Mouse (Mus musculus) CH12F3 (cell line): ENCODE data around the gene Asb16.
"Not testable (repeated sequence)": the region's sequence is repeated elsewhere in the genome, so short reads cannot be mapped to it uniquely, and the experiment has no call there.

Experiments used
- in situ Hi-C: fragments of 300-500 bp; cut with MboI; formaldehyde crosslinking; loops from 2 replicates; pipeline ENCODE4 v1.14.3; 2020; ENCODE audit warnings: low sequenced_read_pairs

Gene Asb16

GRCm38 (mm10) chr11:102241246-102241645 lies 27.3 kb upstream of the Asb16 start:
- in situ Hi-C loops, result no loop called here

- in situ Hi-C loops, result no loop called here
Measured at GRCm38 (mm10) chr11:102241874-102242273, 26.7 kb upstream of the Asb16 start.

GRCm38 (mm10) chr11:102244926-102245449 lies 23.6 kb upstream of the Asb16 start:
- in situ Hi-C loops, result no loop called here

- in situ Hi-C loops, result no loop called here
Measured at GRCm38 (mm10) chr11:102245581-102246272, 22.8 kb upstream of the Asb16 start.

GRCm38 (mm10) chr11:102246273-102246635 lies 22.3 kb upstream of the Asb16 start:
- in situ Hi-C loops, result no loop called here

GRCm38 (mm10) chr11:102246871-102247270 lies 21.7 kb upstream of the Asb16 start:
- in situ Hi-C loops, result no loop called here

- in situ Hi-C loops, result no loop called here
Measured at GRCm38 (mm10) chr11:102248630-102249230, 19.8 kb upstream of the Asb16 start, which contains the start of gene BC030867. Gene BC030867, plus strand, starts transcription at chr11:102248882.

GRCm38 (mm10) chr11:102249351-102250090 lies 19.0 kb upstream of the Asb16 start:
- in situ Hi-C loops, result no loop called here

- in situ Hi-C loops, result no loop called here
Measured at GRCm38 (mm10) chr11:102257514-102257913, 11.0 kb upstream of the Asb16 start.

GRCm38 (mm10) chr11:102258095-102258494 lies 10.4 kb upstream of the Asb16 start:
- in situ Hi-C loops, result no loop called here

- in situ Hi-C loops, result no loop called here
Measured at GRCm38 (mm10) chr11:102258521-102258920, 10.0 kb upstream of the Asb16 start.

GRCm38 (mm10) chr11:102263211-102263610 lies 5.3 kb upstream of the Asb16 start:
- in situ Hi-C loops, result no loop called here

- in situ Hi-C loops, result no loop called here
Measured at GRCm38 (mm10) chr11:102265816-102266215, 2.7 kb upstream of the Asb16 start.

GRCm38 (mm10) chr11:102266631-102267355 lies 1.8 kb upstream of the Asb16 start:
- in situ Hi-C loops, result no loop called here

- in situ Hi-C loops, result no loop called here
Measured at GRCm38 (mm10) chr11:102267480-102267879, 1.1 kb upstream of the Asb16 start.

- in situ Hi-C loops, result no loop called here
Measured at GRCm38 (mm10) chr11:102276411-102276915, 7.9 kb downstream of the Asb16 start.

GRCm38 (mm10) chr11:102277754-102278153 lies 9.2 kb downstream of the Asb16 start:
- in situ Hi-C loops, result no loop called here

GRCm38 (mm10) chr11:102279595-102279994 lies 11.1 kb downstream of the Asb16 start:
- in situ Hi-C loops, result no loop called here

- in situ Hi-C loops, result not testable (repeated sequence)
Measured at GRCm38 (mm10) chr11:102280267-102280666, 11.7 kb downstream of the Asb16 start.

GRCm38 (mm10) chr11:102283922-102284321 lies 15.4 kb downstream of the Asb16 start:
- in situ Hi-C loops, result no loop called here
